ENCODE assay signal across 24 mouse cellular contexts in genomic region chr12:83855211-83855610, GRCm38 (mm10).
DNase-seq lines count a peak whose midpoint lies in the region; ATAC-seq and TF ChIP-seq lines count a peak whose summit lies in the region.
"Had no signal": no experiment of that assay in that cellular context is flagged by ENCODE, and none has a peak within 500 bp of the region (broad histone marks: within the 10 kb centered on the region; RNA-seq: fewer than 3 reads in every experiment).

No protein-coding gene starts in this region.

- H3K27ac ChIP-seq in liver, adult 2 months (replicated peaks; ENCODE audit: insufficient read depth, low read depth, low read length), result peak overlapping the region; percentile 56
- no peak overlapping the region for H3K27ac ChIP-seq in liver, embryonic 11.5 days (ENCODE audit: low read depth, low read length)
- H3K27ac ChIP-seq: embryonic facial prominence, embryonic 13.5 days; embryonic facial prominence, embryonic 15.5 days; forebrain, embryonic 13.5 days; forebrain, embryonic 15.5 days had no signal

- H3K9me3 ChIP-seq in liver, embryonic 11.5 days (ENCODE audit: control insufficient read depth, low read length), result no peaks in the 10 kb centered on the region
- H3K9me3 ChIP-seq: embryonic facial prominence, embryonic 13.5 days; embryonic facial prominence, embryonic 15.5 days; forebrain, embryonic 13.5 days; forebrain, embryonic 15.5 days had no signal

- 15% methylated on average over 1 of the region's 1 CpGs for WGBS in liver, adult 2 months
- WGBS in liver, embryonic 11.5 days, result 89% methylated on average over 1 of the region's 1 CpGs

- TF ChIP-seq CTCF in liver, adult 2 months (IDR thresholded peaks at IDR 0.05; ENCODE audit: low read depth, low read length), result no peak

- no peak overlapping the region for H3K4me2 ChIP-seq in liver, embryonic 11.5 days
- H3K4me2 ChIP-seq: embryonic facial prominence, embryonic 13.5 days; embryonic facial prominence, embryonic 15.5 days; forebrain, embryonic 13.5 days; forebrain, embryonic 15.5 days had no signal

- H3K9ac ChIP-seq in liver, adult 2 months (ENCODE audit: low read depth, low read length), result no peak overlapping the region
- H3K9ac ChIP-seq in liver, embryonic 11.5 days (ENCODE audit: low read depth, low read length), result no peak overlapping the region
- H3K9ac ChIP-seq: embryonic facial prominence, embryonic 13.5 days; embryonic facial prominence, embryonic 15.5 days; forebrain, embryonic 13.5 days; forebrain, embryonic 15.5 days; forebrain, postnatal 0 days had no signal

- peaks cover 13% of the 10 kb centered on the region for H3K36me3 ChIP-seq in liver, adult 2 months (ENCODE audit: control insufficient read depth, insufficient read depth, low read length)
- H3K36me3 ChIP-seq in liver, embryonic 11.5 days (ENCODE audit: control insufficient read depth, insufficient read depth, low read length), result no peaks in the 10 kb centered on the region
- H3K36me3 ChIP-seq: embryonic facial prominence, embryonic 15.5 days; forebrain, embryonic 15.5 days had no signal

- H3K27me3 ChIP-seq in liver, adult 2 months (ENCODE audit: control insufficient read depth, insufficient read depth, low read length), result no peaks in the 10 kb centered on the region
- no peaks in the 10 kb centered on the region for H3K27me3 ChIP-seq in liver, embryonic 11.5 days (replicated peaks; ENCODE audit: control insufficient read depth, insufficient read depth, low read length)
- H3K27me3 ChIP-seq: embryonic facial prominence, embryonic 13.5 days; embryonic facial prominence, embryonic 15.5 days; forebrain, embryonic 13.5 days; forebrain, embryonic 15.5 days; Patski had no signal

- peak; percentile 89 for DNase-seq in liver, adult 2 months (ENCODE audit: extremely low read depth, low read depth, low spot score)
- DNase-seq in liver, embryonic 11.5 days (ENCODE audit: low spot score), result no peak
- DNase-seq in fat pad, adult 2 months (ENCODE audit: extremely low read depth, low read depth, low spot score), result peak; percentile 95
- no peak for DNase-seq in urinary bladder, postnatal 10 days (ENCODE audit: low spot score)
- DNase-seq in urinary bladder, adult 18-20 months (ENCODE audit: low spot score in 2 of 2), result no peak
- DNase-seq: adrenal gland, adult 8-10 months; adrenal gland, postnatal 14 days; adrenal gland, postnatal 36 days; cerebellum, adult 11 months; cerebellum, adult 18-20 months; cerebellum, adult 8-10 months; cerebellum, adult 9-11 months; cerebellum, postnatal 14 days; cerebellum, postnatal 36 days; embryo, embryonic 11 days; forebrain, postnatal 0 days had no signal

- no peak overlapping the region for H3K4me3 ChIP-seq in liver, adult 2 months (ENCODE audit: insufficient read depth, low read depth, low read length)
- no peak overlapping the region for H3K4me3 ChIP-seq in liver, embryonic 11.5 days (ENCODE audit: low read depth, low read length)
- H3K4me3 ChIP-seq: embryonic facial prominence, embryonic 13.5 days; embryonic facial prominence, embryonic 15.5 days; erythroblast, embryonic 14.5 days; forebrain, embryonic 13.5 days; forebrain, embryonic 15.5 days had no signal

- no peak for ATAC-seq in liver, embryonic 11.5 days (replicated peaks; ENCODE audit: low FRiP score)
- ATAC-seq in granulocyte monocyte progenitor cell, adult 5-6 weeks (replicated peaks; ENCODE audit: poor library complexity, severe bottlenecking), result peak; percentile 64
- ATAC-seq: activated CD4-positive, CD25-positive, alpha-beta regulatory T cell, adult 4 months; forebrain, embryonic 13.5 days; forebrain, embryonic 15.5 days; forebrain, postnatal 0 days; Patski had no signal

- peaks cover 13% of the 10 kb centered on the region for H3K4me1 ChIP-seq in liver, adult 2 months (ENCODE audit: control insufficient read depth, insufficient read depth, low read length)
- H3K4me1 ChIP-seq in liver, embryonic 11.5 days (replicated peaks; ENCODE audit: control insufficient read depth, insufficient read depth, low read length), result no peaks in the 10 kb centered on the region
- H3K4me1 ChIP-seq: embryonic facial prominence, embryonic 13.5 days; embryonic facial prominence, embryonic 15.5 days had no signal

- no peak for TF ChIP-seq POLR2A in liver, adult 2 months (IDR thresholded peaks at IDR 0.05; ENCODE audit: extremely low read depth, insufficient read depth, low read length)

- H3K79me2 ChIP-seq in liver, adult 2 months (ENCODE audit: control insufficient read depth, insufficient read depth, low read length), result 0 out of 2 replicates have a peak, but pooled peaks cover 3% of the 10 kb centered on the region

Comparison
In these comparisons a context has a peak if more than half of its experiments do, and no peak if none do; other contexts are left out.
1. DNase-seq: peak in liver, adult 2 months (single experiment) and fat pad, adult 2 months (single experiment); none in liver, embryonic 11.5 days (single experiment), urinary bladder, postnatal 10 days (single experiment) and urinary bladder, adult 18-20 months (0 of 2).